Mouse (Mus musculus) limb, embryonic 14.5 days (tissue): ENCODE measurements around the gene Cadm1. TPM values are rescaled to one million over a fixed set of nuclear protein-coding genes. Genes with fewer than 3 reads are reported as not detected.

Experiments used
- ATAC-seq: fragments of 200-750 bp; cut with Nextera tagmentation; 2 replicates; pipeline ENCODE4 v1.8.0; 2017; ENCODE audit warnings: low read depth, moderate number of reproducible peaks, moderate TSS enrichment; ENCODE audit not compliant: low FRiP score
- DNase-seq: peaks from one replicate; pipeline ENCODE4 v3.0.0-alpha.2; 2015; ENCODE audit warnings: low spot score
- H3K27ac ChIP-seq: fragments of 300-500 bp; sonication (generic); replicated peaks from 2 replicates; pipeline ENCODE4 v1.5.1; 2014; ENCODE audit warnings: low read depth, mild to moderate bottlenecking, low read length, moderate library complexity, mixed read lengths
- H3K27me3 ChIP-seq: fragments of 300-500 bp; sonication (generic); 2 replicates; pipeline ENCODE4 v1.6.1; 2014; ENCODE audit warnings: low read length, mixed read lengths; ENCODE audit not compliant: control insufficient read depth, insufficient read depth
- H3K36me3 ChIP-seq: fragments of 300-500 bp; sonication (generic); 2 replicates; pipeline ENCODE4 v1.6.1; 2014; ENCODE audit warnings: mild to moderate bottlenecking, low read length, moderate library complexity, mixed read lengths; ENCODE audit not compliant: control insufficient read depth, insufficient read depth
- H3K4me1 ChIP-seq: fragments of 300-500 bp; sonication (generic); 2 replicates; pipeline ENCODE4 v1.6.1; 2014; ENCODE audit warnings: antibody characterized with exemption, low read length, mixed read lengths; ENCODE audit not compliant: control insufficient read depth, insufficient read depth
- H3K4me2 ChIP-seq: fragments of 300-500 bp; sonication (generic); replicated peaks from 2 replicates; pipeline ENCODE4 v1.6.1; 2014; ENCODE audit warnings: low read depth, mild to moderate bottlenecking, low read length, moderate library complexity; ENCODE audit not compliant: severe bottlenecking
- H3K4me3 ChIP-seq: fragments of 300-500 bp; sonication (generic); replicated peaks from 2 replicates; pipeline ENCODE4 v1.5.1; 2014; ENCODE audit warnings: low read length
- H3K9ac ChIP-seq: fragments of 300-500 bp; sonication (generic); 2 replicates; pipeline ENCODE4 v1.6.1; 2014; ENCODE audit warnings: mild to moderate bottlenecking, low read depth, low read length, moderate library complexity; ENCODE audit not compliant: severe bottlenecking
- H3K9me3 ChIP-seq: fragments of 300-500 bp; sonication (generic); 2 replicates; pipeline ENCODE4 v1.6.1; 2016; ENCODE audit warnings: low read length; ENCODE audit not compliant: control insufficient read depth
- POLR2A ChIP-seq: fragments of 200-500 bp; IDR thresholded peaks from 2 replicates; pipeline ENCODE4 v1.8.0; 2012; ENCODE audit warnings: inconsistent platforms, mild to moderate bottlenecking, moderate library complexity, borderline replicate concordance; ENCODE audit not compliant: insufficient read depth, insufficient read length; ENCODE audit errors: extremely low read depth
- WGBS: fragments of 180-500 bp; shearing (Covaris S2); extraction: QIAGEN DNeasy Blood & Tissue Kit; methylation state at CpG from one replicate; pipeline ENCODE4 v1.1.7; 2014; 5-methylcytosine and 5-hydroxymethylcytosine counted together
- polyA plus RNA-seq, 2 experiments: library from polyadenylated mRNA; depleted of rRNA in 1 of 2; stranded (reverse) in 1 of 2; unstranded in 1 of 2; fragments of >200 nt; fragmentation: Nextera tagmentation in 1 of 2; extraction: Ambion mirVana in 1 of 2; gene quantifications; 2 replicates each; pipeline versions ENCODE4 v1.2.1 to v1.2.3; 2012 to 2014

Gene Cadm1
- polyA plus RNA-seq, 2 experiments: 15.4 to 37.5 TPM

- ATAC-seq: no peak
- no peaks in the 10 kb centered on the region for H3K9me3 ChIP-seq
- no peak for TF ChIP-seq POLR2A
Measured at GRCm38 (mm10) chr9:47508109-47508508, 21.9 kb upstream of the Cadm1 start.

DNA sequence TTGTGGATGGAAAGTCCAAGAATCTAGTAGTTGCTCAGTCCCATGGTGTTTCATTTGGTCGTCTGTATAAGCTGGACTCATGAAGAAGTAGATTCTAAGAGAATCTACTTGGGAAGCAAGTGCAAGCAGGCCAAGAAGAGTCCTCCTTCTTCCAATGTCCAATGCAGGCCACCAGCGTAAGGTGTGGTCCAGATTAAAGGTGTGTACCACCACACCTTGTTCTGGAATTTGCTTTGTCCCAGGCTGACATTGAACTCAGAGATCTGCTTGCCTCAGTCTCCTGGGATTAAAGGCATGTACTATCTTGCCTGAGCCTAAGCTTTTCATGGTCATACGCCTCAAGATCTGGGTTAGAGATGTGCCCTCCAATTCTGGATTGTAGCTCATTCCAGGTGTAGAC lies 17.5 kb upstream of the Cadm1 start:
- DNase-seq (no peak), ATAC-seq (no peak)

More at GRCm38 (mm10) chr9:47508109-47508508, 21.9 kb upstream of the Cadm1 start:
- Histone ChIP-seq H3K36me3 (no peaks in the 10 kb centered on the region), H3K9ac (no peak overlapping the region), H3K4me1 (no peaks in the 10 kb centered on the region), H3K4me3 (no peak overlapping the region), H3K27me3 (no peaks in the 10 kb centered on the region), H3K27ac (no peak overlapping the region), H3K4me2 (no peak overlapping the region)
- no peak for DNase-seq
- WGBS: 55% methylated on average over 3 of the region's 3 CpGs

GRCm38 (mm10) chr9:47514318-47514717 lies 15.7 kb upstream of the Cadm1 start:
- Histone ChIP-seq H3K36me3 (no peaks in the 10 kb centered on the region), H3K4me2 (no peak overlapping the region), H3K9ac (no peak overlapping the region), H3K27me3 (no peaks in the 10 kb centered on the region), H3K4me1 (no peaks in the 10 kb centered on the region), H3K9me3 (no peaks in the 10 kb centered on the region), H3K4me3 (no peak overlapping the region), H3K27ac (no peak overlapping the region)
- no peak for DNase-seq
- no peak for ATAC-seq
- WGBS: 17% methylated on average over 8 of the region's 8 CpGs
- no peak for TF ChIP-seq POLR2A

More for the DNA sequence above, 17.5 kb upstream of the Cadm1 start:
- Histone ChIP-seq H3K4me2 (no peak overlapping the region), H3K4me1 (no peaks in the 10 kb centered on the region), H3K36me3 (no peaks in the 10 kb centered on the region), H3K9me3 (no peaks in the 10 kb centered on the region), H3K9ac (no peak overlapping the region), H3K27me3 (no peaks in the 10 kb centered on the region), H3K4me3 (no peak overlapping the region), H3K27ac (no peak overlapping the region)
- TF ChIP-seq POLR2A: no peak
- WGBS: 83% methylated on average over 3 of the region's 3 CpGs

DNA sequence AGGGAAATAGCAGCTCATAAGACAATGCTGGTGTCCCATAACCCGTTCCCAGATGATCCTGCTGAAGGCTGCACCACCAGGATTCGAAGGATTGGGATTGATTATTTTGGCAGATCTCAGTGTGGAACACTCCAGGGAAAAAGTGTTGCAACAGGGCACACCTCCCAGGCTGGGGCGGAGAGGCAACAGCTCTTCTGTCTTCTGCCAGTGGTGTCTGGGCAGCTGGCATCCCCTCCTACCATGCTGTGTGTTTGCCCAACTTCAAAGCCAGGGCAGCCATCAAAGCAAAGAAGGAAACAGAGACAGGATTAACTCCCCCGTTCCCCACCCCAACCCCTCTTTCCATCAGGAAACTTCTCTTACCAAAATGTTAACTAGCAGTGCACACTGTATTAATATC lies 13.7 kb upstream of the Cadm1 start:
- H3K9ac ChIP-seq: no peak overlapping the region
- WGBS: 57% methylated on average over 4 of the region's 4 CpGs
- H3K27me3 ChIP-seq: no peaks in the 10 kb centered on the region
- TF ChIP-seq POLR2A: no peak
- ATAC-seq (no peak), DNase-seq (no peak)
- H3K36me3 ChIP-seq: no peaks in the 10 kb centered on the region
- no peaks in the 10 kb centered on the region for H3K4me1 ChIP-seq
- no peak overlapping the region for H3K4me2 ChIP-seq
- H3K4me3 ChIP-seq: no peak overlapping the region
- H3K27ac ChIP-seq: no peak overlapping the region
- no peaks in the 10 kb centered on the region for H3K9me3 ChIP-seq

DNA sequence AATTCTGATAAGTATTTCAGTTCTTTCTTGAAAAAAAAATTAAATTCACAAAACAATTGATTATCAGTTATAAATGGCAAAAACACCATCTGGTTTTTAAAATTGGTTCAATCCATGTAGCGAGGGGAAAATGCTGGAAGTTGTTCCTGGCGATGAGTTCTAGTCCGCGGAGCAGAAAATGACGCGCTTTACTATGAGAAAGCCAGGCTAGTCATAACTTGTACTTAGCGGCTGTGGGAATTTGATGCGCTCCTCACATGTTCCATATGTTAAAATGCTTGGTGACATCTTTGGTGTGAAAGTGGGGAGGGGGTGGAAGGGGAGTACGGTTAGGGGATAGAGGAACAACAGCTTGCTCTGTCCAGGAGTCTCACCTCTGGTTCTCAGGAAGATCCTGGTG lies 2.7 kb upstream of the Cadm1 start:
- Histone ChIP-seq H3K9ac (no peak overlapping the region), H3K4me2 (no peak overlapping the region), H3K4me3 (no peak overlapping the region), H3K4me1 (peaks cover 10% of the 10 kb centered on the region), H3K27me3 (peaks cover 2% of the 10 kb centered on the region; the same call in 1 of the 2 replicates), H3K36me3 (no peaks in the 10 kb centered on the region), H3K9me3 (no peaks in the 10 kb centered on the region), H3K27ac (no peak overlapping the region)
- no peak for TF ChIP-seq POLR2A
- DNase-seq: no peak
- ATAC-seq: no peak
- WGBS: 91% methylated on average over 9 of the region's 9 CpGs

DNA sequence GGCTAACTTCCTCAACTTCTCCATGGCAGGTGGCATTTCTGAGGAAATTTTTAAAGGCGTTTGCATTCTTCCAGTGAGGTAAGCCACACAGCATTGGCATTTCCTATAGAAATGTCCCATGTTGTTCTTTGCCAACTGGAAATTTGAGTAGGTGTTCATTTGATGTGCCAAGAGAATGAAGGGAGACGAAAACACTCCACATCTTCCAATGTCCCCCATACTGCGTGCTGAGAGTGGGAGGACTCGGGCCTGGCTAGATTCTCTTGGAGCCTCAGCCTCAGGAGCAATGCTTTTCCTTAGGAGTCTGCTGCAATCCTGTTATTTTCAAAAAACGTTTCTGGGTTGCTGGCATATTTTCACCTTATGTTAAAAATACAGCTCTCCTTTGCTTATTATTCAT lies 2.2 kb upstream of the Cadm1 start:
- Histone ChIP-seq H3K27me3 (peaks cover 5% of the 10 kb centered on the region; the same call in 1 of the 2 replicates), H3K36me3 (no peaks in the 10 kb centered on the region), H3K9me3 (no peaks in the 10 kb centered on the region), H3K4me3 (no peak overlapping the region), H3K27ac (no peak overlapping the region), H3K4me2 (no peak overlapping the region), H3K9ac (no peak overlapping the region), H3K4me1 (peaks cover 13% of the 10 kb centered on the region)
- 70% methylated on average over 5 of the region's 5 CpGs for WGBS
- ATAC-seq (no peak), DNase-seq (no peak)
- no peak for TF ChIP-seq POLR2A
